Mouse (Mus musculus): Measurements from ENCODE around the gene Gng4. TPM values are rescaled to one million over a fixed set of nuclear protein-coding genes. Genes with fewer than 3 reads are reported as not detected.

Gng4 gene
- total and polyA plus RNA-seq, 3 experiments = not detected

DNA sequence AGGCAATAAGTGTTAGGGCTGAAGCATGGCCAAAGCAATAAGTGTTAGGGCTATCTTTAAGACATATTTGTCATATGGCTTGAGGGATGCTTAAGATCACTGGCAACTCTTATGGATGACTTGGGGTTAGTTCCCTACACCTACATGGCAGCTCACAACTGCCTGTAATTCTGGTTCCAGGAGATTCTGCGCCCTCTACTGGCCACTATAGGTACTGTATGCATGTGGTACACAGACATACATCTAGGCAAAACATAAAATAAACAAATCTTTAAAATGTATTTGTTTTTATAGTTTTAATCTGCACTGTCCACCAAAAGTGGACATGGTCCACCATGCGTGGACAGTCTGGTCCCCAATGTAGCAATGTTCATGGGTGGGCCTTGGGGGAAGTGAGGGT lies 51.3 kb downstream of the Gng4 start:
- Histone ChIP-seq H3K4me3 (ENCODE audit: control insufficient read depth in 1 of 2, insufficient read depth in 1 of 2, low read depth in 2 of 2, low read length in 2 of 2) (no peak overlapping the region), H3K4me1 (ENCODE audit: control insufficient read depth in 1 of 2, insufficient read depth in 2 of 2, low read length in 2 of 2) (no peaks in the 10 kb centered on the region), H3K9ac (ENCODE audit: control insufficient read depth, low read depth, low read length, poor library complexity, severe bottlenecking) (no peak overlapping the region), H3K9me3 (replicated peaks; ENCODE audit: insufficient read depth, low read length) (no peaks in the 10 kb centered on the region), H3K27ac (ENCODE audit: control insufficient read depth, low read depth, low read length) (no peak overlapping the region), H3K27me3 (ENCODE audit: control insufficient read depth in 1 of 2, insufficient read depth in 2 of 2, low read length in 2 of 2) (no peaks in the 10 kb centered on the region), H3K36me3 (ENCODE audit: control insufficient read depth in 1 of 2, insufficient read depth in 2 of 2, low read length in 2 of 2) (no peaks in the 10 kb centered on the region), H3K79me2 (ENCODE audit: control insufficient read depth, insufficient read depth, low read length, poor library complexity) (no peaks in the 10 kb centered on the region)
- DNase-seq (ENCODE audit: low read depth, low spot score) = peak; percentile 75
- TF ChIP-seq CTCF (IDR thresholded peaks at IDR 0.05 in 2 of 3, conservative IDR thresholded peaks at IDR 0.05 in 1 of 3; ENCODE audit: control insufficient read depth in 1 of 3, insufficient read depth in 1 of 3, low read depth in 2 of 3, low read length in 3 of 3, poor library complexity in 1 of 3, severe bottlenecking in 1 of 3) (peak; percentile 58 to 88 (median 86)), E2F4 (IDR thresholded peaks at IDR 0.05; ENCODE audit: borderline replicate concordance, low read depth, low read length) (no peak), ZC3H11A (IDR thresholded peaks at IDR 0.05; ENCODE audit: low read depth, low read length) (peak; percentile 76), RAD21 (IDR thresholded peaks at IDR 0.05; ENCODE audit: low read depth, low read length) (peak; percentile 87), SMC3 (IDR thresholded peaks at IDR 0.05; ENCODE audit: low read depth, low read length) (peak; percentile 90)

DNA sequence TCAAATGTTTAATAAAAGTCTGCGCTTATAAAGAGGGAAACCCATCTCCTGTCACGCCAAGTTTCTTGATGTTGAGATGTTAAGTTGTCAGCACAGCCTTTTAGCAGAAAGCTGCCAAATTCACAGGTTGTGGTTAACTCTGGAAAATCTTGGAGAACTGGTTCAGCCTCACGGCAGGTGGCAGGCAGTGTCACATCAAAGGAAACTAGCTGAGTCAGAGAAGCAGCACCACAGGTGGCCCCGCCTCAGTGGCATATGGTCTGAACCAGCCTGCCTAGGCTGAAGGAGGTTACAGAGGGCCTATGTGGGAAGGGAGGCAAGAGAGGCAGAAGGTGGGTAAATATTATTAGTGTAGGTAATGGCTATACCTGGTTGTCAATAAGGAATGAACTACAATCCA lies 61.2 kb downstream of the Gng4 start:
- Histone ChIP-seq H3K27ac (ENCODE audit: control insufficient read depth, low read depth, low read length) (no peak overlapping the region), H3K36me3 (ENCODE audit: control insufficient read depth in 1 of 2, insufficient read depth in 2 of 2, low read length in 2 of 2) (peaks cover 0 to 9% of the 10 kb centered on the region in 2 experiments; a peak in 2 of 4 replicates), H3K79me2 (ENCODE audit: control insufficient read depth, insufficient read depth, low read length, poor library complexity) (no peaks in the 10 kb centered on the region), H3K4me3 (ENCODE audit: control insufficient read depth in 1 of 2, insufficient read depth in 1 of 2, low read depth in 2 of 2, low read length in 2 of 2) (no peak overlapping the region), H3K4me1 (ENCODE audit: control insufficient read depth in 1 of 2, insufficient read depth in 2 of 2, low read length in 2 of 2) (peaks cover 9% of the 10 kb centered on the region in 2 experiments), H3K27me3 (ENCODE audit: control insufficient read depth in 1 of 2, insufficient read depth in 2 of 2, low read length in 2 of 2) (no peaks in the 10 kb centered on the region), H3K9ac (ENCODE audit: control insufficient read depth, low read depth, low read length, poor library complexity, severe bottlenecking) (no peak overlapping the region), H3K9me3 (replicated peaks; ENCODE audit: insufficient read depth, low read length) (no peaks in the 10 kb centered on the region)
- DNase-seq (ENCODE audit: low read depth, low spot score) = no peak
- no peak for TF ChIP-seq MXI1 (IDR thresholded peaks at IDR 0.05; ENCODE audit: low read depth, low read length)

DNA sequence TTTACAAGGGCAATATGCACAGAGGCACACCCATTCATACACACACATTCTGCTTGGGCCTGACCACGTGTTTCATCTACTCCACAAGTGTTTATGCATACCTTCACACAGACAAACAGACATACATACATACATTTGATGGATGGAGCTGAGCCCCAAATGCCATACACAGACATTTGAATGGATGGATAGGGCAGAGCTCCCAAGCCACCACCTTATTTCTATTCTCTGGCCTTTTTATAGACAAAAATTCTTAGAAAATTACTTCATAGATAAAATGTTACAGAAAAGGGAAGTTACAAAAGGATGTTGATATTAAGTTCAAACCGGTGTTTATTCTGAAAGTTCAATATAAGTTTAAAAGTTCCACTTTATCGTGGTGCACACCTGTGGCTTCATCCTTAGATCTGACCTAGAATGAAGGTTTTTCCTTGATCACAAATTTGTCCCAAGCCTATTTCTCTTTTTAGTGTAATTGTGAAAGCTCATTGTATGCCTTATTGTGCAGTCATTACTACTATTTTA lies 63.3 kb downstream of the Gng4 start:
- Histone ChIP-seq H3K27ac (ENCODE audit: control insufficient read depth, low read depth, low read length) (peak overlapping the region; percentile 70), H3K79me2 (ENCODE audit: control insufficient read depth, insufficient read depth, low read length, poor library complexity) (no peaks in the 10 kb centered on the region), H3K27me3 (ENCODE audit: control insufficient read depth in 1 of 2, insufficient read depth in 2 of 2, low read length in 2 of 2) (no peaks in the 10 kb centered on the region), H3K36me3 (ENCODE audit: control insufficient read depth in 1 of 2, insufficient read depth in 2 of 2, low read length in 2 of 2) (peaks cover 0 to 9% of the 10 kb centered on the region in 2 experiments; a peak in 2 of 4 replicates), H3K4me3 (ENCODE audit: control insufficient read depth in 1 of 2, insufficient read depth in 1 of 2, low read depth in 2 of 2, low read length in 2 of 2) (no peak overlapping the region; a peak in 1 of 4 replicates), H3K9ac (ENCODE audit: control insufficient read depth, low read depth, low read length, poor library complexity, severe bottlenecking) (no peak overlapping the region), H3K4me1 (ENCODE audit: control insufficient read depth in 1 of 2, insufficient read depth in 2 of 2, low read length in 2 of 2) (peaks cover 9% of the 10 kb centered on the region in 2 experiments), H3K9me3 (replicated peaks; ENCODE audit: insufficient read depth, low read length) (no peaks in the 10 kb centered on the region)
- peak; percentile 70 for DNase-seq (ENCODE audit: low read depth, low spot score)
- TF ChIP-seq NELFE (IDR thresholded peaks at IDR 0.05; ENCODE audit: low read depth, low read length) = no peak
- no peak for TF ChIP-seq MYB (IDR thresholded peaks at IDR 0.05; ENCODE audit: low read depth, low read length)
- no peak for TF ChIP-seq ELF1 (IDR thresholded peaks at IDR 0.05; ENCODE audit: low read depth, low read length)
- no peak for TF ChIP-seq MAFK (IDR thresholded peaks at IDR 0.05; ENCODE audit: borderline replicate concordance, low read depth, low read length)
- peak; percentile 70 for TF ChIP-seq ETS1 (IDR thresholded peaks at IDR 0.05; ENCODE audit: low read depth, low read length)
- TF ChIP-seq CHD1 (IDR thresholded peaks at IDR 0.05; ENCODE audit: low read depth, low read length) = no peak
- no peak for TF ChIP-seq TBP (IDR thresholded peaks at IDR 0.05; ENCODE audit: low read depth, low read length)
- TF ChIP-seq POLR2AphosphoS2 (IDR thresholded peaks at IDR 0.05; ENCODE audit: low read length) = no peak
- peak; percentile 76 to 78 for TF ChIP-seq EP300 (IDR thresholded peaks at IDR 0.05; ENCODE audit: low read depth in 1 of 2, low read length in 2 of 2)
- TF ChIP-seq TAL1 (IDR thresholded peaks at IDR 0.05; ENCODE audit: low read length) = peak; percentile 40; the same call in 1 of the 2 replicates
- TF ChIP-seq MAZ (IDR thresholded peaks at IDR 0.05; ENCODE audit: low read depth, low read length) = no peak
- no peak for TF ChIP-seq E2F4 (IDR thresholded peaks at IDR 0.05; ENCODE audit: borderline replicate concordance, low read depth, low read length)
- no peak for TF ChIP-seq MEF2A (IDR thresholded peaks at IDR 0.05; ENCODE audit: extremely low read depth, insufficient replicate concordance, low read depth, low read length, poor library complexity, severe bottlenecking)
- TF ChIP-seq RCOR1 (IDR thresholded peaks at IDR 0.05; ENCODE audit: low read depth, low read length) = peak; percentile 49; the same call in 1 of the 2 replicates
- no peak for TF ChIP-seq SMC3 (IDR thresholded peaks at IDR 0.05; ENCODE audit: low read depth, low read length)
- no peak for TF ChIP-seq POLR2A (IDR thresholded peaks at IDR 0.05; ENCODE audit: control insufficient read depth in 1 of 2, insufficient read depth in 1 of 2, low read depth in 1 of 2, low read length in 2 of 2, poor library complexity in 1 of 2)
- TF ChIP-seq BHLHE40 (IDR thresholded peaks at IDR 0.05; ENCODE audit: borderline replicate concordance, low read depth, low read length) = no peak
- peak; percentile 81 for TF ChIP-seq MAX (IDR thresholded peaks at IDR 0.05; ENCODE audit: low read length)
- no peak for TF ChIP-seq ZKSCAN1 (IDR thresholded peaks at IDR 0.05; ENCODE audit: low read depth, low read length)
- 0 out of 2 replicates have a peak, but pooled peaks have one; percentile 70 for TF ChIP-seq MYC (IDR thresholded peaks at IDR 0.05; ENCODE audit: low read depth, low read length)
- no peak for TF ChIP-seq CHD2 (IDR thresholded peaks at IDR 0.05; ENCODE audit: low read length)
- no peak for TF ChIP-seq UBTF (IDR thresholded peaks at IDR 0.05; ENCODE audit: borderline replicate concordance, insufficient read depth, low read depth, low read length)

All from MEL (cell line).